Mouse (Mus musculus) testis, adult 2 months (tissue): ENCODE results near the gene Spg20.

Experiments used
- CTCF ChIP-seq: fragments of 200-500 bp; IDR thresholded peaks from 2 replicates; pipeline ENCODE4 v1.5.1; 2012; ENCODE audit warnings: low read depth, mild to moderate bottlenecking, inconsistent platforms, low read length, moderate library complexity; ENCODE audit not compliant: control insufficient read depth, insufficient read depth, insufficient replicate concordance
- POLR2A ChIP-seq: fragments of 200-500 bp; IDR thresholded peaks from 2 replicates; pipeline ENCODE4 v1.6.1; 2012; ENCODE audit warnings: low read depth, mild to moderate bottlenecking, inconsistent platforms, low read length, moderate library complexity; ENCODE audit not compliant: control insufficient read depth

- no peak for TF ChIP-seq CTCF
- TF ChIP-seq POLR2A, result no peak
These were observed 5.9 kb upstream of the Spg20 start for GRCm38 (mm10) chr3:55106051-55106450.
